Mouse (Mus musculus) forebrain, embryonic 16.5 days (tissue): ENCODE data around the gene Cbarp. TPM values are rescaled to one million over a fixed set of nuclear protein-coding genes. Genes with fewer than 3 reads are reported as not detected.

ENCODE experiments used
- polyA plus RNA-seq: library from polyadenylated mRNA; unstranded; fragments of >200 nt; fragmentation: Nextera tagmentation; extraction: Ambion mirVana; gene quantifications from 2 replicates; pipeline ENCODE4 v1.2.1, GENCODE M21; 2015

Cbarp gene
- polyA plus RNA-seq, 1 experiment from 2014 or later = 44.5 TPM

Other genes starting within 250 kb of the Cbarp start
- gene Cfd, start 250.0 kb downstream of the Cbarp start, polyA plus RNA-seq = not detected in 2 replicates
- gene Med16, start 231.9 kb downstream of the Cbarp start, polyA plus RNA-seq = 53.8 and 54.0 TPM in 2 replicates
- 17.7 and 36.3 TPM in 2 replicates for gene Gm26602, start 230.0 kb downstream of the Cbarp start, polyA plus RNA-seq
- gene Kiss1r, start 223.9 kb downstream of the Cbarp start, polyA plus RNA-seq = 2.7 and 3.6 TPM in 2 replicates
- gene R3hdm4, start 219.6 kb downstream of the Cbarp start, polyA plus RNA-seq = 289 and 309 TPM in 2 replicates
- 2.4 and 3.5 TPM in 2 replicates for gene Arid3a, start 213.8 kb downstream of the Cbarp start, polyA plus RNA-seq
- gene Wdr18, start 180.7 kb downstream of the Cbarp start, polyA plus RNA-seq = 81.8 and 97.7 TPM in 2 replicates
- gene Grin3b, start 170.1 kb downstream of the Cbarp start, polyA plus RNA-seq = 0.29 and 0.60 TPM in 2 replicates
- gene Tmem259, start 156.5 kb downstream of the Cbarp start, polyA plus RNA-seq = 12.3 and 12.8 TPM in 2 replicates
- gene Cnn2, start 152.3 kb downstream of the Cbarp start, polyA plus RNA-seq = 30.5 and 31.3 TPM in 2 replicates
- 3.9 and 4.7 TPM in 2 replicates for gene Abca7, start 144.3 kb downstream of the Cbarp start, polyA plus RNA-seq
- gene Arhgap45, start 124.2 kb downstream of the Cbarp start, polyA plus RNA-seq = 1.2 and 1.8 TPM in 2 replicates
- gene Polr2e, start 101.0 kb downstream of the Cbarp start, polyA plus RNA-seq = 173 and 178 TPM in 2 replicates
- gene Gpx4, start 93.7 kb downstream of the Cbarp start, polyA plus RNA-seq = 443 and 475 TPM in 2 replicates
- 13.1 and 14.9 TPM in 2 replicates for gene Sbno2, start 35.3 kb downstream of the Cbarp start, polyA plus RNA-seq
- gene Stk11, start 25.0 kb downstream of the Cbarp start, polyA plus RNA-seq = 18.0 and 19.7 TPM in 2 replicates
- 404 and 433 TPM in 2 replicates for gene Atp5d, start 2.2 kb downstream of the Cbarp start, polyA plus RNA-seq
- gene Midn, start 7.4 kb upstream of the Cbarp start, polyA plus RNA-seq = 26.5 and 30.9 TPM in 2 replicates
- gene Cirbp, start 25.1 kb upstream of the Cbarp start, polyA plus RNA-seq = 318 and 335 TPM in 2 replicates
- 8.5 and 10.6 TPM in 2 replicates for gene 1600002K03Rik, start 32.1 kb upstream of the Cbarp start, polyA plus RNA-seq
- gene Efna2, start 38.6 kb upstream of the Cbarp start, polyA plus RNA-seq = 24.8 and 25.4 TPM in 2 replicates
- 49.0 and 55.4 TPM in 2 replicates for gene Mum1, start 85.6 kb upstream of the Cbarp start, polyA plus RNA-seq
- 236 and 272 TPM in 2 replicates for gene Ndufs7, start 108.3 kb upstream of the Cbarp start, polyA plus RNA-seq
- gene Gamt, start 120.2 kb upstream of the Cbarp start, polyA plus RNA-seq = 22.7 and 24.6 TPM in 2 replicates
- 61.3 and 61.8 TPM in 2 replicates for gene Dazap1, start 120.7 kb upstream of the Cbarp start, polyA plus RNA-seq
- gene Rps15, start 151.6 kb upstream of the Cbarp start, polyA plus RNA-seq = 531 and 538 TPM in 2 replicates
- gene Apc2, start 155.1 kb upstream of the Cbarp start, polyA plus RNA-seq = 222 and 234 TPM in 2 replicates
- 32.5 and 34.2 TPM in 2 replicates for gene 2310011J03Rik, start 179.7 kb upstream of the Cbarp start, polyA plus RNA-seq
- 3.1 and 3.9 TPM in 2 replicates for gene Pcsk4, start 188.7 kb upstream of the Cbarp start, polyA plus RNA-seq
- gene Reep6, start 189.1 kb upstream of the Cbarp start, polyA plus RNA-seq = 2.2 and 3.2 TPM in 2 replicates
- gene Adamtsl5, start 207.6 kb upstream of the Cbarp start, polyA plus RNA-seq = 0.51 and 0.66 TPM in 2 replicates
- 2.2 and 4.5 TPM in 2 replicates for gene Plk5, start 215.6 kb upstream of the Cbarp start, polyA plus RNA-seq
- 16.3 TPM in 2 replicates for gene Mex3d, start 246.8 kb upstream of the Cbarp start, polyA plus RNA-seq